Mouse (Mus musculus) MEL-GATA-1-ER (cell line): ENCODE data around the gene Fam126a.

Source experiments
- DNase-seq: peaks from one replicate; pipeline ENCODE4 v3.0.0-alpha.2; 2012; ENCODE audit warnings: low read depth; ENCODE audit errors: extremely low read depth

The Fam126a gene

DNA sequence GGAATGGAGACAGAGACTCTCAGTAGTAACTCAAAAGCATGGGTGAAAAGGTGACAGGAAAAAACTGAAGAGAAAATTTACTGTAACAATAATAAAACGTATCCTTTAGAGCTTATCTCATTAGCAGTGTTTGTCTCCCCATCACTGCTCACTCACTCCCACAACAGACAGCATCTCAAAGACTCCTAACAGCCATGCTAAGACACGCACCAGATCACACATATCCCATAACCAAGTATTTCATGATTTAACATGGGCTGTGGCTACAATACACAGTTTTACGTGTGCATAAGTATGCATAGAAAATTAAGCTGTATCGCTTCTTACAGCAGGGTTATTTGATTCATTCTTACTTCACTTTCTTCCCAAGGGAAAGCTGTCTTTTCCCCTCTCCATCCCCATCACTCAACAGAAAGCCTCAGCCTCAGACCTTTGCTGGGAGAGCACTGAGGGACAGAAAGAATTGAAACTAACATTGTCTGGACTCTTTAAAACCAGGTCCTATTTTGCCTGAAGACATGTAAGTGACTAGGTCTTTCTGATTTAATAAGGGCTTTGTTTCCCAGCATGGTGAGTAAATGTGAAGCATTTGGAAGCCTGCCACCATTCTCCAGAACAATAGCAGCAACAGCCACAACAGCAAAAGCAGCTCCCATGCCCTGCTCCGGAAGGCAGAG, 37.5 kb downstream of the Fam126a start:
- no peak for DNase-seq

DNA sequence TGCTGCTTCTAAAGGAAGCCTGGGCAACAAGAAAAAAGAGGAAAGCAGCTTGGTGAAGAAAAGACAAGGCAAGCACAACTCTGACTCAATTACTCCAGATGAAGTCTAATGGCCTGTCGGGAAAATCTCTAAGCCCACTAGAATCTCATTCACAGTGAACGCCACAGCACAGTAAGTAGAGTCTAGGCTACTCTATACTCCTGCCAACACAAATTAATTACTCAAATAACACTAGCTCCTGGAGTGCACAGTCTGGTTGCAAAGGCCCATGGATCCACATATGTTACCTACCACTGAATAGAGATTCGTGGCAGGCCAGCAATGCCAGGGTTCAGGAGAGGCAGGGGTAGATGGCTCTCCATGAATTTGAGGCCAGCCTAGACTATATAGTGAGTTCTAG, 40.5 kb downstream of the Fam126a start:
- no peak for DNase-seq

DNA sequence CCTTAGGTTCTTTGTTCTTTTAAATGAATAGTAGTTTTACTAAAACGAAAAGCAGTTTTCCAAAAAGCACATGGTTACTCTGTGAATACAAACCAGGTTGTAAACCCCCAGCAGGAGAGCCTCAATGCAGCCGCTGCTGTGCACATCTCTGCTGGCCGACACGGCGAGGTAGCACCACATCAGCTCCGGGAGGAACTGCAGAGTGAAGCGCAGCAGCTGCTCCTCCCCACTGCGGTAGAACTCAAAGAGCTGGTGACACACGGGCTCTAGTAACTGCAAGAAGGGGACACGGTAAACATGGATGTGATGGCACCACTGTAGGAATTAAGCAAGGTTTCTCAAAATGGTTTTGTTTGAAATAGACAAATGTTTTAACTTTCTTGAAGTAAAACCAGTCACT, 42.7 kb downstream of the Fam126a start:
- DNase-seq = no peak

DNA sequence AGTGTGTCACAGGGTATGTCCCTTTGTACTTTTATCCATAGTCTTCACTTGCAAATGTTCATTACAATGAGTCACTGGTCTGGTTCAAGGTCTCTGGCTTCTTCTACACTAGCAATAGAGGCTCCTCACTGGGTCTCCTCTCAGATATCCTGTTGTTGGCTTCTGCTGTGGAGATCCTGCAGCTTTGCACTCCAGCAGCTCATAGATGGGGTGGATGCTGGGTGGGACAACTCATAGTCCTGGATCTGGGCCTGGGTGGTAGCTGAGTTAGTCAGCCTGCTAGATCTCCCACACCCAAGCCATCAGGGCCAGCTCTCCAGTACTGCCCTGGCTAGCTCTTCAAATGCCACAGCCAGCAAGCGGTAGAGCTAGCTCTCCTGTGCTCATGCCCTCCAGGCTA, 48.4 kb downstream of the Fam126a start:
- DNase-seq = no peak

DNA sequence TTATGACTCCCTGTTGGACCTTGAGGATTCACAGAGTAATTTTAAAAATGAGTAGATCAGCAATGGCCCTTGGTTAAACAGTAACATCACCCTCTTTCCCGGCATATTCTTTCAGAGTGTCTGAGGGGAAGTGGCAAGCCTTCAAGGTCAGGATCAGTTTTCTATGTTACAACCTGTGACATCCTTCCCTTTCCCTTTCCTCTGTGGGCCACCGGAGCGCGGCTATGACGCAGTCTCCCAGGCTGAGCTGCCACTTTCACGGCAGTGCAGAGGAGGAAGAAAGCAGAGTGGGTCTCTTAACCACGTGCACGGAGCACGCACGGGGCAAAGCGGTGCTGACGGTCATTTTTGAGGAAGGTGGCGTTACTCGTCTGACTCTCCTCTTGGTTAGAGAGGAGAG, 52.0 kb downstream of the Fam126a start:
- DNase-seq = no peak

DNA sequence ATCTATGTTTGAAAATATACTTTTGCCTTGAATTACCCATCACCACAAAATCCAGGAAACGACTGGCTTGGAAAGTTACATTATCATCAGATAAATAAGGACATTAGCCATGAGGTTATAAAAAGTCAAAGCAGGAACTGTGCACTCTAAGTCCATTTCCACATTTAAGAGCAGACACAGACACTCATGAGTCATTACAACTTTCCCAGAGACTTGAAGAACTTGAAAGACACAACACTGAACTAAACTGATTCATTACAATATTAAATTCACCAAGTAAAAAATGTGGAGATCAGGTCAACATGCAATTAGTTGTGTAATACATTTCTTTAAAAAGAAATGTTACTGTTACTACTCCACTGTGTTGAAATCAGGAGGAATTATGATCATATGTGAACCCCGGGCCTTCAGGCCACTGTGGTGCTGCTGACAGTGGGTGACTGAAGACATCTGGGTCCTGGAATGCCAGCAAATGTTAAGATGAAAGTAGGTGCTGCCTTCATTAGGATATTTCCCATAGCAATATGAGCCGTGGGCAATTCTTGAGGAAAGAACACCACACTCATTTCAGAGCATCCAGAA, 55.4 kb downstream of the Fam126a start:
- DNase-seq = no peak

DNA sequence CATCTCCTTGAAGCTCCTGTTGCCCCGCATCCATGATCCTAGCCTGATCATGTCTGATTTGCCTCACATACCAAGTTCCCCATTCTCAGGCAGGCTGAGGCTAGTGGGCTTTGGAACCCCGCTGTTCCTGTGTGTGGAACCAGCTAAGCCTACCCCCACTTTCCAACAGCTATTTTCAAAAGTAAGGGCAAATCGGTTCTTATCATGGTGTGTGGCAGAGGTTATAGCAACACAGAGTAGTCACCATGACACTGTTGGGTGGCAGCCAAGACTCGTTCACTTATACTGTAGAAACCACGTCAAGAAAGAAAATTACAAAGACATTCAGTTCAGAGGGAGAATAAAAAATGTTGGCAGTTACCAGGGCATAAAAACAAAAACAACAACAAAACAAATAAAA, 62.8 kb downstream of the Fam126a start:
- peak; percentile 13 for DNase-seq

DNA sequence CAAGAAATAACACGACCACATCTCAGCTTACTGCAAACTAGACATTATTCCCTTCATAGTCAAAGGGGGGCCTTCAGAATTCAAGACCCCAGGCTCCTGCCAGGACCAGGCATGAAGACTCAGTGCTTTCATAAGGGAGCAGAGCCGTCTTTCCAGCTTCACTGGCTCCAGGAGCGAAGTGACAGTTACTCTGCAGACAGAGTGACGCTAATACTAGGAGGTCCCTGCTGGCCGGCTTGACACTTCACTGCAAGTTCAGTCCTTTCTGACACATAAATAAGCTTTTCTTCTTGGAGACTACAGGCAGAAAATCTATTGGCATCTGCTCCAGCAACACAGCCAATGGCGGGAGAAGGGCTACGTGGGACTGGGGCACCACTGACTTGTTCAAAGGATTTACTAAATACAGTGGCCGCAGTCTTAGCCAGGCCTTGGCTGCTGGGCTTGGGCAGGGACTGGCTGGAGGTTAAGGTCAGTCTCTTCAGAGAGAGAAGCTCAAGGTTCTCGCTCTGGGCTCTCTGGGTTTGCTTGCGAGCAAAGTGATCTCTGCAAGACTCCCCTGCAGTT, 65.8 kb downstream of the Fam126a start:
- no peak for DNase-seq

DNA sequence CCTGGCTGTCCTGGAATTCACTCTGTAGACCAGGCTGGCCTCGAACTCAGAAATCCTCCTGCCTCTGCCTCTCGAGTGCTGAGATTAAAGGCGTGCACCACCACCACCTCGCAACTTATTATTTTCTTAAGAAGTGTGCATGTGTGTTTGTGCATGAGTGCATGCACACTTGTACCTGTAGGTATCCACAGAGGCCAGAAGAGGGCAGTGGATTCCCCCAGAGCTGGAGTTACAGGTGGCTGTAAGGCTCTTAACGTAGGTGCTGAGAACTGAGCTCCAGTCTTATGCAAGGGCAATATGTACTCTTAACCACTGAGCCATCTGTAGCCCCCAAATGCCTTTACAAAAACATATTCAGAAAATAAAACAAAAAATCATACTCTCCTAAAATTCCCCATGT, 77.4 kb downstream of the Fam126a start:
- DNase-seq = no peak

DNA sequence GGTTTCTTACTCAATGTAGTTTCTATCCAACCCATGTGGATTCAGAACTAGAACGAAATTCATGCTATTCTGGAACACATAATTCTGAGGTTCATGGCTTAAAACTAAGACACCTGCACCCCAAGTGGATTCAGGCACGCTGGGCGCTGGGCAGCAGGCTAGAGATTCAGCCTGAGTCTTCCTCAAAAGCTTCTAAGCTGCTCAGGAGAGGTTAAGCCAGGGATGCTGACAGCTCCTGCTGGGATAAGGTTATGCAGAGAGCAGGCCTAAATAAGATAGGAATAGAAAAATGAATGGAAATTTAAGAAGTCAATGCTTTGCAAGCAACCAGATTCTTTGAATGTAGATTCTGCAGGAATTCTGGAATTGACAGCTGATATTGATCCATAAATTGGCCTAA, 82.4 kb downstream of the Fam126a start:
- no peak for DNase-seq

DNA sequence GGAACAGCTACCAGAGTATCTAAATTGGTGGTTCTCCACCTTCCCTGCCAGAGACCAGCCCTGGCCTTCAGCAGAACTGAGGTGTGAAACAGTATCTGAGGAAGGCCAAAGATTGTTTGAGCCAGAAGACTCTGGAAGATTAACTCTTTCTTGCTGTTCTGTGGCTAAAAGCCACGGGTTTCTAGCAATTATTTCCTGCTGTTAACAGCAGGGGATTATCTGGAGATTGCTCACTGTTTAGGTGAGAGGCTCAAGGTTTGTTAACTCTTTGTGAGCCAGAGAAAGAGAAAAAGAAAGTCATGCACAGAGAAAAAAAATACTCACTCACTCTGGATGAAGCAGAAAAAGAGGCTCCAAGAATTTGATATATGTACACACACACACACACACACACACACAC, 85.4 kb downstream of the Fam126a start:
- DNase-seq = no peak

DNA sequence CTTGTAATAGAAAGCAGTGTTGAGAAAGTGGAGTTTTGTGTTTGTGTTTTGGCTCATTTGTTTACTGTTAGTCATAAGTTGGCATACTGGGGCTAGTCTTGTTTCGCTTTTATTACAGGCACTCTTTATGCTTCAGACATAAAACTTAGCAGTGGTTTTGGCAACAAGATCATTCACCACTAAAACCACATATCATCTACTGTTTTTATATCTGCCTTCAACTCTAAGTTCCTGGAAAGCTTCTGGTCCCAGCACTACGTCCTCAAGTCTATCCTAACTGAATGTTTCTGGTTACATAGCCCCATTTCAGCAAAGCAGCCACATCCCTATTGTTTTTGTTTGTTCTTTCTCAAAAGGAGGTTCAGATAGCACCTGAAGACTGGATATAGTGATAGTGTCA, 87.0 kb downstream of the Fam126a start:
- no peak for DNase-seq

DNA sequence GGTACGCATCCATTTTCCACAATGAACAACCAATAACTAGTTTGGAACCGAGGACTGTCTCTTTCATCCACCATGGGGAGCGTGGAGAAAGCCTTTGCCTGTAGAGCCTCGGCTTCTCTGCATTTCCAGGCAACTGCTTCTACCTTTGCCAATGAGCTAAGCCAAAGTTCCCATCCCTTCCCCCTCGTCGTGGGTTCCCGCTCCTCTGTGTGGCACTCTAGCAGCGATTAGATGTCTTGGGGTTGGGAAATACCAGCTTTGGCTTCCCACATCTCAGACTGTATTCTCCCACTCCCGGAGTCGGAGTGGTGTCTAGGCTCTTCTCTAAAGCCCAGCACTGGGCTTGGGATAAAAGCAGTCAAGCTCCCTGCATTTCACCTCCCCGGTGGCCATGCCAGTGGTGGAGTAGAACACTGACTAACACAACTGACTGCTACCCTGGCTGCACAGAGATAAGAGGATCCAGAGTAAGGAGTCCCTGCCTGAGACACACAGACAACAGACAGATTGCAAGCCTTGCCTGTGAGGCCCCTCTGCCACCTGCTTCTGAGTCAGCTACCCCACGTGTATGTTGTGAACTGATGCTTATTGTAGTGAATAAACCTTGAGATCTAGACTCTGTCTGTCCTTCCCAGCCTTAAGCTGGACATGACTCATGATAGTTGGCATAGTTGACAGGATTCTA, 106.9 kb downstream of the Fam126a start:
- peak; percentile 98 for DNase-seq

DNA sequence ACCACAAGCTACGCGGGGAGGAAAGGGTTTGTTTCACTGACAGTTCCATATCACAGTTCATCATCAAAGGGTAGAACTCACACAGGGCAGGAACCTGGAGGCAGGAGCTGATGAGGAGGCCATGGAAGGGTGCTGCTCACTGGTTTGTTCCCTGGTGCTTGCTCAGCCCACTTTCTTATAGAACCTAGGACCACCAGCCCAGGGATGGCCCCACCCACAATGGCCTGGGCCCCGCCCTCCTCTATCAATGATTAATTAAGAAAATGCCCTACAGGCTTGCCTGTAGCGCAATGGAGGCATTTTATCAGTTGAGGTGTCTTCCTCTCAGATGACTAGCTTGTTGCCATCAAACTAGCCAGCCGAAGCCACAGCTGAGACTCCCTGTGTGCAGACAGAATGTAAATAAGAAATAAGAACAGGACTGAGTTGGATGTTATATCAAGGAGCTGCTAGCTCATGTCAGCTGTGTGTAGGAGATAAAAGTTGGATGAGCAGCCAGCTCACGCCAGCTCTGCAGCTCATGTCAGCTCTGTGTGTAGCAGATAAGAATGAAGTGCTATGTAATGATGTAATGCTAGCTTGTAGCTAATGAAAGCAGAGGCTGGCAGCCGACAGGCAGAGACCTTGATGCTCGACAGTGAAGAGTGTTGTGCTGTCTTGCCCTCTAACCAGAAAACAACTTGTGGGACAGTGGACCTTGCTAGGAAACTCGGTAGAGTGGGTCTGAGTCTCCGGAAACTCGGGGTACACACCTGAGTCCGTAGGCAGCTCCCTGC, 107.8 kb downstream of the Fam126a start:
- DNase-seq = peak; percentile 100

DNA sequence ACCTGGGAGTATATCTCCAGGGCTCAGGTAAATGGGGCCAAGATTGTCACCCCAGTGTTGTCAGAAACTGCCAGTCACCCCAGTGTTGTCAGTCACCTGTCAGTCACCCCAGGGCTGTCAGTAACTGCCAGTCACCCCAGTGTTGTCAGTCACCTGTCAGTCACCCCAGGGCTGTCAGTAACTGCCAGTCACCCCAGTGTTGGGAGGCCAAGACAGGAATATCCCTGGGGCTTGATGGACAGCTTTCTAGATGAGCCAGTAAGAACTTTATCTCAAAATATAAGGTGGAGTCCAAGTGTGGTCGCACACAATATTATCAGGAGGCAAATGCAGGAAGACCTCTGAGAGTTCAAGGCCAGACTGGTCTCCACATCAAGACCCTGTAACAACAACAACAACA, 109.2 kb downstream of the Fam126a start:
- DNase-seq = peak; percentile 37

DNA sequence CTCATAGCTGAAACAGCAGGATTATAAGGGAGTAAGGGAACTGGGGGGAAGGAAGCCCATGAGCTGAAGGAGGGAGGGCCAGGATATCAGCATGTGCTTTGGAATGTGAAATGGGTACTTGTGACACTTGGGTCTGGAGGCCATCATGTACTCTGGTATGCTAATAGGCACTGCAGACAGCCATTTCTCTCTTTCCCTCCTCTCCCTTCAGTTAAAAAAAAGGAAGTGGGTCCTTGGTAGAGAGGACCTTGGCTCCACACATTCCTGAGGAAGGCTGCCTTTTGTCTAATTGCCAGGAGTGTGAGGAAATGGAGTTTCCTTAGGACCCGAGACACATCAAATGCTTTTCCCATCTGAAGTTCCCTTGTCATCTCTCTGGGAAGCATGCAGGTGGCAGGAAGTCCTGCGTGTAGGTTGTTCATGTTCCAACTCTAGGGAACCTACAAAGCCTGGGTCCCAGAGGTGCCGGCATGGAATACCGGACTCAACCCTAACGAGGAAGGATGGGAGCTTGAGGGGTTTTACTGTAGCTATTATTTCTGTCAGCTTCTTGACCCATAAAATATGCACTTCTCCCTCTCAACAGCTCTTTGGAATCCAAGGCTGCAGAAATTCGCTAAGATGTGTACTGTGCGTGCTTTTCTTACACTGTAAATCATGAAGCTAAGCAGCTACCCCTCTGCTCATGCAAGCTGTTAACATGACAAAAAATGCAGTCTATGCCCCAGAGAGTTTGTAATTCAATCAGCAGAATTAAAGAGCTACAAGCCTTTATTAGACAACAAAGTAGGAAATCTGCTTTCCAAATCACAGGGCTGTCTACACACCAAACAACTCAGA, 110.4 kb downstream of the Fam126a start:
- DNase-seq = peak; percentile 24

DNA sequence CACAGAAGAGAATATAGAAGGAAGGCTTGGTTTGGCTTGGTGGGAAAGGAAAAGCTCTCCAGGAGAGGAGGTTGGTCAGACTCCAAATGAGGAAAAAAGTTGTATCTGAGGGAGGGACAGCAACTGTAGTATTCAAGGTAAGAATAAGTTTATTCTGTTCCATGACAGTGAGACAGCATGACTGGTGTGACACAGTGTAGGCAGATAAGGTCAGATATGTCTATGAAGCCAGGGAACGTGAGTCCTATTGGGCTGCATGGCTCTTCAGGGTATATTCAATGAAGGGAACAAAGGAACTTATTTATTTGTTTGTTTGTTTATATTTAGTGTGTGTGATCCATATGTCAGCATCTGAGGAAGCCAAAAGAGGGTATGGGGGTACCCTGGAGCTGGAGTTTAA, 113.2 kb downstream of the Fam126a start:
- no peak for DNase-seq

DNA sequence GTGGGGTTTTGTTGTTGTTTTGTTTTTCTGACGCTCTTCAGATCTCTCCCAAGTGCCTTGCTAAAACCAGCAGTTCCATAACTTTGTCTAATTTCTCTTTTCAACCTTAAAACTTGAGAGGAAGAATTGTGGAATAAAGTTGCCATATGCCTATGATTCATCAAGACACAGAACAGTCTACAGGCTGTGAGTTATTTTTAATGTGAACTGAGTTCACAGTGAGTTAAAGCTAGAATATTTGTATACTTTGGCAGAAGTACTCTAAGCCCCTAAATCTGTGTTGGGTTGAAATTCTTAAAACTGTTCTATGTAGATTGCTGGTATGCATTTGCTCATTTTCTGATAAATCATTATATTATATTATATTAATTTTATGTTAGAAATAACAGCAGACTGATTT, 118.9 kb downstream of the Fam126a start:
- DNase-seq = no peak

DNA sequence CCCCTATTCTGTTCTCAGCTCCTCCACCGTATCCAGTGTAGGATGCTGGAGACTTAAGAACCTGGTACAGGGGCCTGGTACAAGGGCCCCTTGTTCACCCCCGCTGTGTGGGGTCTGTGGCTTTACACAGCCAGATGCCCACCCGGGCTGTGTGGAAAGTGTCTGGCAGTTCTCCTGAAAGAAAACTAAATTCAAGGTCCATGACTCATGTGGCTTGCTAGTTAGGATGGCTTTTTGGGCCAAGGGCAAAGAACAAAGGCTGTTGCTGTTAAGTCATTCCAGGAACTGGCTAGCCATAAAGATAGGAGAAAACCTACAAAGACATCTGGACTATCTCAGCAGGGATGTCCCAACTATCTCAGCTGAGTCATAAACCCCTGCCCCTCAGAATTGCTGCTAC, 121.2 kb downstream of the Fam126a start:
- no peak for DNase-seq

DNA sequence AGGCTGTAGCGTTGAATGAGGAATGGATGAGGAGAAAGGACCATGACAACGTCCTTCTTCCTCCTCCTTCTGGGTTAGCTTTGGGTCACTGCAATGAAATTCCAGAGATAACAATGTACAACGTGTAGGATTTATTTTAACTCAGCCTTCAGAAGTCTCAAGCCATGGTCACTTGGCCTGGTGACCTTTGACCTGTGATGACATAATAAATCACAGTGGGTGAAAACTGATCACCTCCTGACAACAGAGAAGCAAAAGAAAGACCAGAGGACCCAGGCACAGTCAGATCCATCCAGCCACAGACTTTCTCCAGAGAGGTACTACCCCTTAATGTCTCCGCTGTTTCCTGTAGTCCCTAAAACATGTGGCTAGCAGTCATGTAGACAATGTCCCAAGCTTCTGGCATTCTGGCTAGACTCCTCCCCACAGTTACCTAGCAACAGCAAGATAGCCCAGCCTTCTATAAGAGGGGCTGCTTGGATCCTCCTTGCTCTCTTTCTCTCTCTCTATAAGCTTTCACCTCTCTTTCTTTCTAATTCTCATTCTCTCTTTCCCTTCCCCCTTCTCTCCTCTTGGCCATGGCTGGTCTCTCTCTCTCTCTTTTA, 121.9 kb downstream of the Fam126a start:
- no peak for DNase-seq

DNA sequence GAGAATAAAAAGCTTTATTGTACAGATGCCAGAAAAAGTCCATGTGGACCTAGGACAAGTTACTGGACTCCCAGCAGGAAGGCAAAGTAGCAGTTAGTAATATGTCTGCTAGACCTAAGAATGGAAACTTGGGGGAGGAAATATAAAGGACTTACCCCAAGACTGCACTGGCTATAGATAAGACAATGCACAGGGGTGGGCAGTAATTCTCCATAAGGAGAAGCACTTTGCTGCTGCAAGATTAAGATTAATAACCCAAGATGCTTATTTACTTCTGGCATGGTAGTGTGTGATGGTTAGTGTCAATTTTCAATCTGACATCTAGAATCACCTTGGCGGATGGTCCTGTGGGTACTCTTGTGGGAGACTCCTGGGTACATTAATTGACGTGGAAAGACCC, 128.3 kb downstream of the Fam126a start:
- DNase-seq = peak; percentile 73
